Mouse (Mus musculus) liver, embryonic 11.5 days (tissue): Measurements from ENCODE around the gene Ssu2. TPM values are rescaled to one million over a fixed set of nuclear protein-coding genes. Genes with fewer than 3 reads are reported as not detected.

Experiments
- ATAC-seq: fragments of 200-750 bp; cut with Nextera tagmentation; replicated peaks from 2 replicates; pipeline ENCODE4 v1.8.0; 2017; ENCODE audit warnings: moderate number of reproducible peaks, mild to moderate bottlenecking, moderate TSS enrichment, moderate library complexity; ENCODE audit not compliant: low FRiP score
- DNase-seq: peaks from one replicate; pipeline ENCODE4 v3.0.0-alpha.2; 2017; ENCODE audit warnings: low spot score
- H3K27ac ChIP-seq: fragments of 300-500 bp; sonication (generic); 2 replicates; pipeline ENCODE4 v1.5.1; 2014; ENCODE audit warnings: mild to moderate bottlenecking, low read depth, low read length, control low read depth
- H3K27me3 ChIP-seq: fragments of 300-500 bp; sonication (generic); replicated peaks from 2 replicates; pipeline ENCODE4 v1.6.1; 2014; ENCODE audit warnings: low read length, mixed read lengths; ENCODE audit not compliant: control insufficient read depth, insufficient read depth
- H3K36me3 ChIP-seq: fragments of 300-500 bp; sonication (generic); 2 replicates; pipeline ENCODE4 v1.6.1; 2014; ENCODE audit warnings: mild to moderate bottlenecking, low read length, moderate library complexity, mixed read lengths; ENCODE audit not compliant: control insufficient read depth, insufficient read depth
- H3K4me1 ChIP-seq: fragments of 300-500 bp; sonication (generic); replicated peaks from 2 replicates; pipeline ENCODE4 v1.6.1; 2014; ENCODE audit warnings: low read length, mixed read lengths; ENCODE audit not compliant: control insufficient read depth, insufficient read depth
- H3K4me2 ChIP-seq: fragments of 300-500 bp; sonication (generic); 2 replicates; pipeline ENCODE4 v1.6.1; 2014; ENCODE audit warnings: mild to moderate bottlenecking, control low read depth, moderate library complexity
- H3K4me3 ChIP-seq: fragments of 300-500 bp; sonication (generic); 2 replicates; pipeline ENCODE4 v1.5.1; 2014; ENCODE audit warnings: low read depth, low read length, control low read depth
- H3K9ac ChIP-seq: fragments of 300-500 bp; sonication (generic); 2 replicates; pipeline ENCODE4 v1.6.1; 2014; ENCODE audit warnings: low read depth, low read length, control low read depth
- H3K9me3 ChIP-seq: fragments of 300-500 bp; sonication (generic); 2 replicates; pipeline ENCODE4 v1.6.1; 2016; ENCODE audit warnings: low read length, inconsistent platforms, mixed read lengths; ENCODE audit not compliant: control insufficient read depth
- WGBS: fragments of 180-500 bp; shearing (Covaris S2); extraction: QIAGEN DNeasy Blood & Tissue Kit; methylation state at CpG from one replicate; pipeline ENCODE4 v1.1.7; 2014; 5-methylcytosine and 5-hydroxymethylcytosine counted together
- polyA plus RNA-seq: library from polyadenylated mRNA; unstranded; fragments of >200 nt; fragmentation: Nextera tagmentation; extraction: Ambion mirVana; gene quantifications from 2 replicates; pipeline ENCODE4 v1.2.1, GENCODE M21; 2014

Ssu2 gene
- polyA plus RNA-seq, 1 experiment from 2014 or later, result 0.49 TPM

DNA sequence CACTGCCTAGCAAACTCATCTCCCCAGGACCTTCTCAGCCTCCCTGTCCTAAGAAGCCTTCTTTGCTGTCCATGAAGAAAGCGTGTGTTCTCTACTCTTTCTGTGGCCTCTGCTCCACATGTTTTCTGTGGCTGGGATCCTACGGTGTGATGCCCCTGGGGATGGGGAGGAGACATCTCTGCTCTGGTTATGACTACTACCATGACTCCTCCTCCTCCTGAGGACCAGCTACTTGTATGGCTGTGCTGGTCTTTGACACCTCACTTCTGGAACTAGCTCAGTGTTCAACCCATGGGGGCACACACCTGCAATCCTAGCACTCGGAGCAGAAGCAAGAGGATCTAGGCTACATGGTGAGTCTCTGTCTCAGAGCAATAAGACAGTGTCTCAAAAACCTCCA lies 8.5 kb upstream of the Ssu2 start:
- 87% methylated on average over 3 of the region's 3 CpGs for WGBS
- Histone ChIP-seq H3K9ac (no peak overlapping the region), H3K9me3 (no peaks in the 10 kb centered on the region), H3K4me3 (no peak overlapping the region), H3K36me3 (no peaks in the 10 kb centered on the region), H3K4me2 (no peak overlapping the region), H3K27me3 (no peaks in the 10 kb centered on the region), H3K4me1 (no peaks in the 10 kb centered on the region), H3K27ac (no peak overlapping the region)
- no peak for ATAC-seq
- DNase-seq, result no peak

DNA sequence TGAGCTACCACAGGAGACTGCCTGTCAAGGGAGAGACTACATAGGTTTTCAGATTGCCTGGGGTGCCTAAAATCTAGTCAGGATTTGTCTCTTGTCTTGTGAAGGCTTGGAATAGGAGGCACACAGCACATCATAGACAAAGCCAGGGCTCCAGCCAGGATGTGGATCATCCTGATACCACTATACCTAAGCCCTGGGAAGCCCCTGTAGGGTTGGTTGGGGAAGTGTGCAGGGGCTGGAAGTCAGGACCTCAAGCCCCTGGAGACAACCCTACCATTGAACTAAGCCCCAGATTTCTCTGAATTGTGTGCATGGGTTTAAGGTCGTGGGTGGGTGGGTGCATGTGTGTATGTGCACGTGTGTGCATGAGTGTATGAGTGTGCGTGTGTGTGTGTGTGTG lies 562 bp upstream of the Ssu2 start:
- Histone ChIP-seq H3K4me3 (no peak overlapping the region), H3K27ac (no peak overlapping the region), H3K36me3 (no peaks in the 10 kb centered on the region), H3K4me1 (no peaks in the 10 kb centered on the region), H3K9me3 (no peaks in the 10 kb centered on the region), H3K27me3 (no peaks in the 10 kb centered on the region), H3K4me2 (no peak overlapping the region), H3K9ac (no peak overlapping the region)
- ATAC-seq (no peak), DNase-seq (no peak)
- 79% methylated on average over 3 of the region's 3 CpGs for WGBS

DNA sequence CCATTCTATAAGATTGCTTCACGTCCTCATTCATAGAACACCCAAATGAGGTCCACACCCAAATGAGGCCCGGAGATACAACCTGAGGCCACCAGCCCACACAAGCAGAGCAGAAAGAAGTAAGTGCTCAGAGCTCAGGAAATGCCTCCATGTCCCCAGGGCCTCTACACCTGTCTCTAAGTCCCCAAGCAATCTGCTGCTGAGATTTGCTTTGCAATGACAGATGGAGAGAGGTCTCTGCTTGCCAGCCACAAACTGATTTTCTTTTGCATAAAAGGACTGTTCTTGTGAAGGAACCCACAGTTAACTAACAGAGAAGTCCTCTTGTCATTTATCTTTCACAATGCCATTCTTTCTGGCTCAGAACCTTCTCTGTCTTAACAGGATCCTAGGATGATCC lies 1.6 kb downstream of the Ssu2 start:
- no peak overlapping the region for H3K4me2 ChIP-seq
- no peak overlapping the region for H3K27ac ChIP-seq
- H3K9me3 ChIP-seq, result no peaks in the 10 kb centered on the region
- H3K4me1 ChIP-seq, result no peaks in the 10 kb centered on the region
- H3K36me3 ChIP-seq, result no peaks in the 10 kb centered on the region
- DNase-seq, result no peak
- ATAC-seq, result no peak
- H3K27me3 ChIP-seq, result no peaks in the 10 kb centered on the region
- no peak overlapping the region for H3K9ac ChIP-seq
- 73% methylated on average over 2 of the region's 2 CpGs for WGBS
- H3K4me3 ChIP-seq, result no peak overlapping the region

DNA sequence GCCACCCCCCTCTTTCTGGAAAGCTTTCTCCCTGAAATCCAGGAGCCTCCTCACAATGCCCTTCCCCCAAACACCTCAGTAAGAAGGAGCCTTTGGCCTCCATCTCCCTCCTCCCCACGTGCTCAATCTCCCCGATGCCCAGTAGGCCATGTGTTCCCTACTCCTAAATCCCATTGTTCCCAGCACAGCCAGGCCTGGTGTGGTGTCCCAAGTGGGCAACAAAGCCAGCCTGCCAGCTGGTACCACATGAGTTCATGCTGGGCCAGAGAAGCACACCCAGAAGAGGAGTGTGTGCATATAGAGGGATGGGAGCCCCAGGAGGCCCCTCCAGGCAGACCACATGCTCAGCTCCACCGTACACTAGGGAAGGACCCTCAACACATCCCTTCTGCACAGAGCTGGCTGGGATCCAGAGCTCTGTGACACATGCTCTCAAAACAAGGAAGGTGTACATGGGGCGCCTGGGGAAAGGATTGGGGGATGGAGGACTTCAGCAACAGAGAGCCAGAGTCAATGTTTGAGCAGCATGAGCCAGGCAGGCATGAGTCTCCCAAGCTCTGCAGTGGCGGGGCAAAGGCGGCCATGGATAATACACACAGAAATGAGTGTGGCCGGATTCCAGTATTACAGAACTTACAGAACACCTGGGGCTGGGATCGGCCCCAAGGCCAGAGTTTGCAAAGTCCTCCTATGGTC lies 4.7 kb downstream of the Ssu2 start:
- H3K27me3 ChIP-seq, result no peaks in the 10 kb centered on the region

DNA sequence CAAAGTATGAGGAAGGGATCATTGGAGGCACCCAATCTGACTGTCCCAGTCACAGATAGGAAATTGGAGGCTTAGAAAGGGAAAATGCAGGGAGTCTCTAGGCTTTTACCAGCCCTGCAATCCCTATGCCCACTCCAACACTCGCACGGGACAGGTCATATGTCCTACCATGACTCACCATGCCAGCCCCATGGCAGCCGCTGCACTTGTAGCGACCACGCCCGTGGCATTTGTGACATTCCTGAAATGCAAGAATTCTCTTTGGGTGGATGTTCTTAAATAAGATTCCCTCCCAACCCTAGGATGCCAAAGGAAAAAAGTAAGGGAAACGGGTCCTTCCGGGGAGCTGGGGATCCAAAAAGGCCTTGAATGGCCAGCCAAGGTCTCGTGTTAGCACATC lies 8.8 kb downstream of the Ssu2 start:
- no peak overlapping the region for H3K9ac ChIP-seq
- no peak for DNase-seq
- no peak overlapping the region for H3K27ac ChIP-seq
- no peak overlapping the region for H3K4me2 ChIP-seq
- no peaks in the 10 kb centered on the region for H3K9me3 ChIP-seq
- H3K27me3 ChIP-seq, result no peaks in the 10 kb centered on the region
- 90% methylated on average over 9 of the region's 9 CpGs for WGBS
- no peaks in the 10 kb centered on the region for H3K4me1 ChIP-seq
- ATAC-seq, result no peak
- H3K36me3 ChIP-seq, result no peaks in the 10 kb centered on the region
- H3K4me3 ChIP-seq, result no peak overlapping the region

More for the DNA sequence above, 4.7 kb downstream of the Ssu2 start:
- H3K9me3 ChIP-seq, result no peaks in the 10 kb centered on the region
- 79% methylated on average over 8 of the region's 8 CpGs for WGBS
- H3K4me2 ChIP-seq, result no peak overlapping the region
- no peak overlapping the region for H3K27ac ChIP-seq
- ATAC-seq (no peak), DNase-seq (no peak)
- H3K9ac ChIP-seq, result no peak overlapping the region
- H3K4me3 ChIP-seq, result no peak overlapping the region
- no peaks in the 10 kb centered on the region for H3K36me3 ChIP-seq
- H3K4me1 ChIP-seq, result no peaks in the 10 kb centered on the region

DNA sequence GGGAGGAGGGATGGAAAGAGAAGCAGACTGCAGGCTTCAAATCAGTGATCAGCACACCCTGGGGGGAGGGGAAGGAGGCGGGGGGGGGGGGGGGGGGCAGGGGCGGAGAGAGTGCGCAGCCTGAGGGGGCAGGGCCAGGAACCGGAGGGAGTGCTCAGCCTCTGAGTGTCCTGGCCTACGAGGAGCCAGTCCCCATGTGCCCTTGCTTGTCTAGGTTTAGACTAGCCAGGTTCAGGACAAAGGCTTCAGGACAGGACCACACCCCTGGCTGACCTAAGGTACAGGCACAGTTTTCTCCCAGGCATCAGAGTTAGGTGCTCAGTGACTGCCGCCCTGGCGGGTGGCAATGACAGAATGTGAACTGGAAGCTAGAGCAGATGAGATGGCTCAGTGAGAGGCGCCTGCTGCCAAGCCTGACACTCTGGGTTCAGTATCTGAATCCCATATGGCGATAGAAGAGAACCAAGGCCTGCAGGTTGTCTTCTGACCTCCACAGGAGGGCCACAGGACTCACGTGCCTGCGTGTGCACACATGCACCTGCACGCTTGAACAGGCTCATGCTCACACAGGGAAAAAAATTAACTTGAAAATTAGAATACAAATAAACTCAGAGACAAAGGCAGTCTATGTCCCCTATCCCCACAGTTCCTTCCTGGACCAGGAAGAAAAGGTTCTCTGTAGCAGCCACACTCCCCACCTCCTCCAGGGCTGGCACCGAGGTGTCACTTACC lies 12.0 kb downstream of the Ssu2 start:
- WGBS, result 62% methylated on average over 11 of the region's 13 CpGs
- Histone ChIP-seq H3K4me1 (no peaks in the 10 kb centered on the region), H3K27me3 (no peaks in the 10 kb centered on the region), H3K27ac (no peak overlapping the region), H3K9me3 (no peaks in the 10 kb centered on the region), H3K9ac (no peak overlapping the region), H3K4me2 (no peak overlapping the region), H3K4me3 (no peak overlapping the region), H3K36me3 (no peaks in the 10 kb centered on the region)
- DNase-seq (no peak), ATAC-seq (no peak)

DNA sequence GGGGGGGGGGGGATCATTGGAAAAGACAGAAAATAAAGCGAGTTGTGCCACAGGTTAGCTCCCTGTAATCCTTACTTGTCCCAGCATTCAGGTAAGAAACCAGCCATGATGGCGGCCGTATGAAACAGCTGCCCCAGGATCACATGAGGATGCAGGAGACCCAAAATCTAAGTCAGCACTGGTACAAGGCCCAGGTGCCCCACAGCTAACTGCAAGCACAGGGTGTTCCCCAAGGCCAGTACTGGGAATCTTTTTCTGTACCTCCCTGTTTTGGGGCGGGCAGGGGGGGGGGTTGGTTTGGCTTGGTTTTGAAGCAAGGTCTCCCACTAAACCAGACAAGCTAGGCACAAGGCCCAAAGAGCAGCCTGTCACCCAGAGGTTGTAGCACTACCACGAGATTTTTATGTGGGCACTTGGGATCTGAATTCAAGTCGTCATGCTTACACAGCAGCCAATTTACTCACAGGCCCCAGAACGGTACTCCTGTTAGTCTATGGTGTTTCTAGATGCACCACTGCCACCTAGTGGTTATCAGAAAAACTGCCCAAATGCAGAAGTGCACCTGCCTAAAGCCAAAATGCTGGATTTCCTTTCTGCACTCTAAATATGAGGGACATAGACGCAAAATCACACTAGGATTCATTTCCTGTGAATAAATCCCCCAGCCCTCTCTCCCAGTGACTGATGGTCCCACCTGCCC lies 13.8 kb downstream of the Ssu2 start:
- 42% methylated on average over 8 of the region's 8 CpGs for WGBS
- no peak for DNase-seq

DNA sequence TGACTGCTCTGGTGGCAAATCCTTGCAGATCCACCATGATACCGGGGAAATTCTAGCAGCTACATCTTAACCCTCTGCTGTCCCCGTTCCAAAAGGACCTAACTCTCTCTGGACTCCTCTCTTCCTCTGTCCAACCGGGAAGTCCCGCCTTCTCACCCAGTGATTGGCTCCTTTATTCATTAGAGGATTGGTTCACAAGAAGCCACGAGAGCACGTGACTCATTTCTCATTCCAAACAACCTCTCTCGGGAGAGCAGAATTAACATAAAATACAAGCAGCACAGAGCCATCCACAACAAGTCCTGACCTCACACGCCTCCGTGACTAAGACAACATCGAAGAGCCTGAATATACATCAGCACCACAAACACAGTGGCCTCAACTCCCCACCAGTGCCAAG lies 22.5 kb downstream of the Ssu2 start:
- ATAC-seq, result no peak
- Histone ChIP-seq H3K36me3 (no peaks in the 10 kb centered on the region), H3K27me3 (no peaks in the 10 kb centered on the region), H3K9ac (no peak overlapping the region), H3K9me3 (no peaks in the 10 kb centered on the region), H3K27ac (no peak overlapping the region), H3K4me3 (no peak overlapping the region), H3K4me2 (no peak overlapping the region), H3K4me1 (no peaks in the 10 kb centered on the region)
- no peak for DNase-seq
- 78% methylated on average over 10 of the region's 10 CpGs for WGBS

More for the DNA sequence above, 13.8 kb downstream of the Ssu2 start:
- Histone ChIP-seq H3K9me3 (no peaks in the 10 kb centered on the region), H3K4me2 (no peak overlapping the region), H3K4me3 (no peak overlapping the region), H3K9ac (no peak overlapping the region), H3K36me3 (no peaks in the 10 kb centered on the region), H3K27me3 (no peaks in the 10 kb centered on the region), H3K27ac (no peak overlapping the region), H3K4me1 (no peaks in the 10 kb centered on the region)
- ATAC-seq, result 0 out of 2 replicates have a peak, but pooled peaks have one; percentile 54
